Mouse (Mus musculus) frontal cortex, postnatal 36 days (tissue): ENCODE data around the gene Cd6.

ENCODE experiments used
- DNase-seq, 2 experiments: peaks; one replicate each; pipeline ENCODE4 v3.0.0; 2022; ENCODE audit warnings: low spot score in 2 of 2

Gene Cd6

DNA sequence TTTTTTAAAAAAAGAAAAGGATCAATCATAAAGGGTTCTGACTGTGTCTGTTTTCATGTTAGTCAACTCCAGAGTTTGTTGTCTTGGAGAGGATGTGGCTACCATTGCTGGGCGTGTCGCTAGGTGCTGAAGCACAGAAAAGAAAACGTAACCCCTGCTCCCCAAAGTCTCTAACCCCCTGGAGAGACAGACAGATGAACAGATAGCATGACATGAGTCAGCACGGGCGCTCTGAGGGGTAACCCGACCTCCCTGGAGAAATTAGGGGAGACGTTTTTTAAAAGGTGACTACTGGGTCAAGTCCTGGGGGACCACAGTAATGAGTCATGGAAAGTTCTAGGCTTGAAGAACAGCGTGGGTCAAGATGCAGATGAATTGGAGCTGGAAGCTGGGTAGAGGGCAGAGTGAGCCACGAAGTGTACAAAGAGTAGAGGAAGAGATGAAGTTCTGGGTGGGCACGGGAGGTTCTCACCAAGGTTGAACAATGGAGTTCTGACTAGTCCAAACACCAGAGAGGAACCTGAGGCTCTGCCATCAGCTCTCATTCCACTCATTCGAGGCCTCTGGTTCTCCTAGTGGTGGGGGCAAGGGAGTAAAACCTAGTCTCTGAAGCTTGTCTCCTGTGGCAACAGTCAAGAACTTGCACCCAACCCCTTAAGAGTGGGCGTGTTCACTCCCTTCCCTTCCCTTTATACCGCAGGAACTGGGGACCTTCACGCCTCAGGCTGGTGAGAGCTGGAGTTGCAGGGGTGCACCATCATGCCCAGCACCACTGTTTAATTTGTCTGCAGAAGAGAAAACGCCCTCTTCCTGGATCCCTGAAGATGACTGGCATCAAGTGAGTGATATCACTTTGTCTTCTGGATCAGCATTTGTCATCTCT is 9.4 kb upstream of the Cd6 start, which contains the start of gene Slc15a3:
TSS of gene Slc15a3 (plus strand) at position 718 of the 883 bp plus-strand sequence.
- no peak for DNase-seq

DNA sequence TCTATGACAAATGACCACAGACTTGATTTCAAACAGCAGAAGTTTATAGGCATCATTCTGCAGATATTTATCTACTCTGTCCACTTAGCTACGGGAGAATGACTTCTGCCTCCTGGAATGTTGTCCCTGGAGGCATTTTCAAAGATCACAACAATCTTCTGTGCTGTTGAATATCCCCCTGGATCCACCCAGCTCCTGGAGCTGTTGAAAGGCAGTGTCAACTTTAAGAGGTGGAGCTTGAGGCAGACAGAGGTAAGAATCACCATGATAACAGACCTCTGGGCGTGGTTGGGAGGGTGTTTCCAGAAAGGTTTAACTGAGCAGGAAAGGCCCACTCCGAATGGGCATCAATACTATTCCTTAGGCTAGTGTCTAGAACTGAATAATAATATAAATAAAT is 5.8 kb upstream of the Cd6 start:
- DNase-seq: no peak

DNA sequence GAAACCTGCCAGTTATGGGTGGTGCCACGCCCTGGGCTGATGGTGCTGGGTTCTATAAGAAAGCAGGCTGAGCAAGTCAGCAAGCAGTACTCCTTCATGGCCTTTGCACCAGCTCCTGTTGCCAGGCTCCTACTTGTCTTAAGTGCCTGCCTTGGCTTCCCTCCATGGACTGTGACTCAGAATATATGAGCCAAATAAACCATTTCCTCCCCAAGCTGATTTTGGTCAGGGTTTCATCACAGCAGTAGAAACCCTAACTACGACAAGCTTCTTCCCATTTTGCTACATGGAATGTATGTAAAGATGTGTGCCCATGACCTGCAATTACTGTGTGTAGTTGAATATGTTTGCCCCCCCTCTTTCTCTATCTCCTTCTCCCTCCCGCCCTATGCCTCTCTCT is 3.8 kb upstream of the Cd6 start:
- DNase-seq: no peak

DNA sequence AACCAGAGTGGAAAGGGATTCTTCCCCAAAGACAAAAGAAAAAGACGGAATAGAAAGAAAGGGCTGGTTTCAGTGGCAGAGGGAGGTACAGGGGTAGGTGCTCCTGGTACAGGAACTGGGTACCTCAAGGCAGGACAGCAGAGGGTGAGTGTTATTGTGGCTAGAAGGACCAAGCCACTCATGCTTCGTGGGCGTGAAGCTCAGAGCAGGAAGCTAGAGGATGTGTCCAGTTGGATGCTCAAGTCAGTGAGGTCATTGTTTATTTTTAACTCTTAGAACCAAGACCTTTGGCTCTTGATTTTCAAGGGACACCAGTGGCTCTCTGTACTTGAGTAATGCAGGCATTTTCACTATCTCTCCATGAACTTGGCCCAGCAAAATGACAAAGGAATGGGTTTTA is 2.2 kb upstream of the Cd6 start:
- DNase-seq: no peak

DNA sequence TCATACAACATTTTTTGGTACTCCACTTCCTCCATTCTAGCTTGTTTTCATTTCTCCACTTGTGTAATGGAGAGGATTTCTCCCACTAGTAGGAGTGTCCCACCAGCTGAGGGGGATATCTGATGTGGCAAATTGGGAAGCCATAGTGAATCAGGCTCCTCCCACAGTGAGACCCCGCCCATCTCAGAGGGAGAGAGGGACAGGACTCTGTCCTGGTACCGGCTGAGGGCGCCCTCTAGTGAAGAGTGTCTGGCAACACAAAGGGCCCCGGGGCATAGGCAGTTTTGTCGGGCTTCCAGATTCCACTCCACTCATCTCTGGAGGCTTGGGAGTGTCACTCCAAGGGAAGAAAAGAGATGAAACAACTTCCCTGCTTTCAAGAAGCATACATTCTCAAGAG is 1.6 kb upstream of the Cd6 start:
- peak in 1 of 2 experiments; percentile 24 for DNase-seq

DNA sequence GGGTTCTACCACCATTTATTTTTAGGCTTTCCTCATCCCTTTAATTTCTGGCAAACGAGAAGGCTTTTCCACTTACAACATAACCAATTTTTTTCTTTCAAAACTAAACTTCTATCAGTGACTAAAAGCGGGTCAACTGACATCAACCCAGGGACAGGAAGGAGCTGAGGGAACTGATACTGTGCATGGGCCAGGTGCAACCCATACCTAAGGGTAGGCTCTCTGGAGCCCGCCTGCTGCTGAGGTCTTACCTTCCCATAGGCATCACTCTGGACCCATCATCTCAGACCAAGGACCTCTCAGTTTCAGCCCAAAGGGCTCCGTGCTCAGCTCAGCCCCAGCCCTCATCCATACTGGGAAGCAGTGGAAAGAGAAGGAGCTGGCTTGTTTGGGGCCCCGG is 1.5 kb downstream of the Cd6 start:
- no peak for DNase-seq

DNA sequence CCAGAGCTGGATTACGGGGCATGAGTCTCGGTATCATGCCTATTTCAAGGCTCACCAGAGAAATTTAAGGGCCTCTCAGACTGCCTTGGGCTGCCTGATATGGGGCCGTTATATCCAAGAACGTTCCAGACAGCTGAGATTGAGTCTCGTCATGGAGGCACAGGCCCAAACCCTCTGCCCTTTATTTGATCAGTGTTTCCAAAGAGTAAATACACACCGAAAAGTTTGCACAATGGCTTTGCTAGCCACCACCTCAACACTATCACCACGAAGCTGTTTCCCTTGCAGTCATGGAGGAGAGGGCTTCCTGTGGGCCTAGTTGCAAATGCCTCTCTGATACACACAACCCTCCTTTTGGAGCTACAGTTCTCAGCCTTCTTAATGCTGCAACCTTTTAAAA is 5.8 kb downstream of the Cd6 start:
- no peak for DNase-seq

DNA sequence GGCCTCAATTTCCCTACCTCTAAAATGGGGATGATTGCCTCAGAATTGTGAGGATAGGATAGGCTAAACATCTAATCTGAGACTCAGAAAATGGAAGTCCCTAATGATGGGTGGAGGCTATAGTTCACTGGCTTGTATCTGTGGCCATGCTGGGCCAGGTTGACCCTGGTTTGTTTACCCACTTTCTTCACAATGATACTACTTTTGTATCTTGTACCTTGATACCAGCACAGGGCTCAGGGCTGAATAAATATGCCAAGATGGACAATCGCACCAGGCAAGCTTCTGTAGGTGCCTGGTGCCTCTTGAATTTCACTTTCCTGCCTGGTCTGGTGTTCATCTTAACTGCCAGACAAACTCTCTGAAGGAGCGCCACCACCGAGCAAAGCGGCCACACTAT is 7.3 kb downstream of the Cd6 start:
- no peak for DNase-seq

DNA sequence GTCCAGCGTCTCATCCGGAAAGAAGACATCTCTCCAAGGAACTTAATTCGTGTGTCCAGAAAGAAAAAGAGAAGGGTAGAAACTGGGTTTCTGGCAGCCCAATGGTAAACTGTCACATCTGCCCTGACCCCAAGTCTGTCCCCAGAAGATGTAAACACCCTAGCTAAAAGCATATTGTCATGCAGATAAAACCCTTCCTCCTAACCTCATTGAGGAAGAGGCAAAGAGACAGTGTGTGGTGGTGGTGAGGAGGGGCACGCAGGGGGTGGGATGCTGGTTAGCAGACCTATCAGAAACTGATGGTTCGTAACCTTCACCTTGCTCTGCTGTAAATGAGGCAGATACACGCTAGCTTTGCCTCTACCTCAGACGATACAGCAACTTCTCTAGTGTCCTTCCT is 8.5 kb downstream of the Cd6 start:
- DNase-seq: no peak

DNA sequence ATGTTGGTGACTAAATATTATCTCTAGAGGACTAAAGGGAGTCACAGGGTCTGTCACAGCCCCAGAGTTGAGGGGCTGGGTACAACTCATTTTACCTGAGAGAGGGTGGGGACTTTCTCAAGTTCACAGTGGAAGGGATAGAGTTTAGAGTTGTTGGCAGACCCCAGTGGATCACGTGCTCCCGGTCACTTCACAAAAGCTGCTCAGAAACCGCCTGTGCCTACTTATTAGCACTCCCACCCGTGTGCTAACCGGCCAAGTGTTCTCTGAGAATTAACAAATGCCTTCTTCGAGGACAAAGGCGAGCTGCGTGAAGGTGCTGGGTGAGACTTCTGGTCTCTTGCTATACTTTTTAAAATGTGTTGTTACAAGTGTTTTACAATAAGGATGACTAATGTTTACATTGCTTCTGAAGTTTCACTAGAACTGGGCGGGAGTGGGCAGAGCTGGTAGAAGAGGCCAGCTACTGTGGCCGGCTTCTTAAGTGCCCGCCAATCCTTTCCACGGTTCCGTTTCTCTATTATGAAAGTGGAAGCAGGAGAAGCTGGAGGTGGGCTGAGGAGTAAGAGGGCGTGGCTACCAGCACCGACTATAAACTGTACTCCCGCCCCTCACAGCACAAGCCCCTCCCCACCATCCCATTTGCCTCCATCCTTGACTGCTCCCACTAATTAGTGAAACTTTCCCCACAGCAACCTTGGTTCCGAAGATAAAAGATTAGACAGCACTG is 11.5 kb downstream of the Cd6 start:
- DNase-seq: no peak

DNA sequence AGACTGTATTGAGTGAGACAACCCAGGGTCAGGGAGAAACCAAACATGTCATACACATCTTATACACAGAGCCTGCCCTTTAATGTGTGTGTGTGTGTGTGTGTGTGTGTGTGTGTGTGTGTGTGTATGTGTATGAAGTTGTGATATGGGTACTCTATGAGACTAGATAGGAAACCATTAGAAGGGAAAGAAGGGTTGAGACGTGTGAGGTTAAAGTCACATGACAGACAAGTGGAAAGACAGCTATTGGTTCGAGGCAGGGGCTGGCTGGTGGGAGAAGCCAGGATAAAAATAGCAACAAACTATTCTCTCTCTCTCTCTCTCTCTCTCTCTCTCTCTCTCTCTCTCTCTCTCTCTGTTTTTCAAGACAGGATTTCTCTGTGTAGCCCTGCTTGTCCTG is 13.4 kb downstream of the Cd6 start:
- DNase-seq: no peak

DNA sequence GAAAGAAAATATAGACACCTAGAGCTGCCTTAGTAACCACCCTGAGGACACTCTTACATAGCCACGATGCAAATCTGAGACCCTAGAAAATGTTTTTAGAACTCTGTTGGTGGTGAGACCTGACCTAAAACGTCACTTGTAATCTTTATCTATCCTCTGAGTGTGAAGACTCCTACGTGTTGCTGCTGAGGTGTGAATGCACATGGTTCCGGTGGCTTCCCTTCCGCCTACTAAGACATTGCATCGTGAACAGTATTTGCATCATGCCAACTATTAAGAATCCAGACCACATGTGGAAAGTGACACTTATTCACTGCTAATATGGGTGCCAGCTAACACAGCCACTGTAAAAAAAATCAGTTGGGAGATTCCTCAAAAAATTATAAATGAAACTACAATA is 14.0 kb downstream of the Cd6 start:
- DNase-seq: no peak

DNA sequence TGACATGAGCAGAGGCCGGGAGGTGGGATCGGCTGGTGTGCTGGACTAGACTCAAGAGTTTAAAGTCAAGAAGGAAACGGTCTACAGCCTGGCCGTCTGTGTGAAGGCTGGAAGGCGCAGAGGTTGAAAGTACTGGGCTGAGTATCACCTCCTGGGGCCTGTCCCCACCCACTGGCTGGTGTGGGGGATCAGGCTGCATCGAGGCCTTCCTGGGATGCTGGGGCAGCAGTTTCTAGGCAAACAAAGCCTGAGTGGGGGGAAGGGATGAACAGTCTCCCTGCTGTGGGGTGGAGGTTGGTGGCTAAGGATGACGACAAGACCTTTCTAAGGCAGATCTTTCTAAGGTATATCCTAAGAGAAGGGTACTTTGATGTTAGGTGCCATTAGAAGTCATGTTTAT is 16.0 kb downstream of the Cd6 start:
- no peak for DNase-seq

DNA sequence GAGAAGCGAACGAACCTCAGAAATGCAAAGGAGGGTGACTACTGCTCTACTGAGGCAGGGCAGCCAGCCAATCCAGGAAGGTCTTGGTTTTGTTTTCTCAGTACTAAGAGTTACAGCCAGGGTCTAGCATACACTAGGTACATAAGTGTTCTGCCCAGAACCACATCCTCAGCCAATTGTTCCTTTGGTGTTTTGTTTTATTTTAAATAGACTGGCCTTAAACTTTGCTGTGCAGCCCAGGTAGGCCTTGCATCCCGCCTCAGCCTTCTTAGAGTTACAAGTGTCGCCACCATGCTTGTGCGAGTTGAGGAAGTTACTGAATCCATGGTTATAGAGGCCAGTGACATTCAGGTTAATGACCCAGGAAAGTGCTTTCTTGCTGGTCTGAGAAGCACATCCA is 16.8 kb downstream of the Cd6 start:
- DNase-seq: no peak

DNA sequence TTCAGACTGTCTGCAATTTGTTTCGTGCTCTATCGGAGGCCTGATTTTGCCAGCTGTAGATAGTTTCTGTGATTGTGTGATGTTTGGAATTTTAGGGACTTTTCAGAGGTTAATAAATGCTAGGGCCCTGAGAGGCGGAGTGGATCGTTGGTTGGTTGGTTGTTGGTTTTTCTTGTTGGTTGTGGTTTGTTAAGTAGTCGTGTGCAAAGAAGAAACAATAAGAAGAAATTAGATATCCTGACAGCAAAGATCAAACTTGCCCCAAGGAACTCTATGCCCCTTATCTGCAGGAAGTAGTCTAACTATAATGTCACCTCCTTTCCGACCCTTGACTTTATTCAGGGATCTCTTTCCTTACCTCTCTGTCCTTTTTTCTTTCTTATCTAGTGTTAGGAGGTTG is 18.4 kb downstream of the Cd6 start:
- DNase-seq: no peak

DNA sequence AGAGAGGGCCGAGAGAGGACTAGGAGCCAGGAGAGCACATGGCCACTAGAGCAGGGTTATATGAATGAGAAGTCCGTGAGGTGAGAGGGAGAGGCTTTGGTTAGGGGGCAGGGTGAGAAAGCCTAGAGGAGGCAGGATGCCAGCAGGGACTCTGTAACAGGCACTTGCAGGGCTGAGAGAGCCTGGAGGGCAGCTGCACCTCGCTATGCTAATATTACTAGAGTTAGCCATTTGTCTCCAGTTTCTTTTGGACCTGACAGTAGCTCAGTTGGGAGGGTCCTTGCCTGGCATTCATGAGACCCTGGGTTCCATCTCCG is 19.7 kb downstream of the Cd6 start:
- DNase-seq: no peak

DNA sequence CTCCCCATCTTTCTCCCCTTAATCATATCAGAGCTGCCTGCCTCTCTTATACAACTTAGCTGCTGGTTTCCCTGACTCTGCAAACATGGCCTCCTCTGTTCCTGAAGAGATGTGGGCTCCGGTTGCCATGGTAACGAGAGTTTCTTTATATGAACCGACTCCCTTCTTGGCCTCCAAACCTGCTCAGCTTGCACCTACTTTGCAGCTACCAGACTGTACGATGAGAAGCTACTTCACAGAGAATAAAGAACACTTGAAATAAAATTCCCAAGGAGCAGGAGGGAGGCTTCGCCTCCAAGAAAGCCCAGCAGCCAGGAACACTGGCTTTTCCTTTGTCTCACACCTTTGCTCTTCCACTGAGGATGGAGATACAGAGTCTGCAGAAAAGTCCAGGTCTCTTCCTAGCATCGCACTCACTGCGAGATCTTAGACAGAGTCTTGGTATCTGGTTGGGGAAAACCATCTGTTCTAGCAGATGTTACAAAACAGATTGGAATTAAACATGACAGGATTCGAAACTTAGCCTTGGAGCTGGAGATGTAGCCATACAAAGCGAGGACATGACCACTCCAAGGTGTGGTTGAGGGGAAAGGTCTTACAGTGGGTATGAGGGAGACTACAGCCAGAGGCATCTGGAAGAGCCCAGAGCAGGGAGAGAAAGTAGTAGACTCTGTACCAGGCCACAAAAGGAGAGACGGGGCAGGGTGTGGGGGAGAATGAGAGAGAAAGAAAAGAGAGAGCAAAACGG is 20.3 kb downstream of the Cd6 start:
- peak; percentile 67 to 87 for DNase-seq

DNA sequence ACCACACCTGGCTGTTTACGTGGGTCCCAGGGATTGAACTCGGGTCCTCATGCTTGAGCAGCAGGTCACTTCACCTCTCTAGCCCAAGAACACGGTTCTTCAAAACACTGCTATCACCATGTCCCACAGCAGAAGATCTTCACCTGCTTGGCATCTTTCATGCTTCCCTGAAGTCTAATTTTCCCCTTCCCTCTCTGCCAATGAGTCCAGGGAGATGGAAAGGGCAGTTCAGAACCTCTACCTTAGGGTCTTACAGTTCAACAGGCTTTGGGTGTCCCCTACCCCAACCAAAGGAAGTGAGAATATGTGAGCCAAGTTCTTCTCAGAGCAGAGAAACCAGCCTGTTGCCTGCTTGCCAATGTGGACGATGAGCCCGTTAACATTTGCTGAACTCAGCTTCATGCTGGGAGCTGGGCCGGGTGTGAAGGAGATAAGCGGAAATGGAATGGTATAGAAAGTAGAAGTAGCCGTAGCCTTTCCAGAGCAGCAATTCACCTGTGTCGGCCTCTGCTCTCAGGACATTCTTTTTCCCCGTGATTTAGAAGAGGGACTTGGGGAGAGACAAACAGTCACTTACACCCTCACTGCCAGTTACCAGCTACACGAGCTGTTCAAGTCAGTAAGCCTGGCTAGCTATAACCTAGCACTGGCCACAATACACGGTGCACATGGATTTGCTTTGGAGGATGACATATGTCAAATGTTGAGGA is 21.2 kb downstream of the Cd6 start:
- no peak for DNase-seq

DNA sequence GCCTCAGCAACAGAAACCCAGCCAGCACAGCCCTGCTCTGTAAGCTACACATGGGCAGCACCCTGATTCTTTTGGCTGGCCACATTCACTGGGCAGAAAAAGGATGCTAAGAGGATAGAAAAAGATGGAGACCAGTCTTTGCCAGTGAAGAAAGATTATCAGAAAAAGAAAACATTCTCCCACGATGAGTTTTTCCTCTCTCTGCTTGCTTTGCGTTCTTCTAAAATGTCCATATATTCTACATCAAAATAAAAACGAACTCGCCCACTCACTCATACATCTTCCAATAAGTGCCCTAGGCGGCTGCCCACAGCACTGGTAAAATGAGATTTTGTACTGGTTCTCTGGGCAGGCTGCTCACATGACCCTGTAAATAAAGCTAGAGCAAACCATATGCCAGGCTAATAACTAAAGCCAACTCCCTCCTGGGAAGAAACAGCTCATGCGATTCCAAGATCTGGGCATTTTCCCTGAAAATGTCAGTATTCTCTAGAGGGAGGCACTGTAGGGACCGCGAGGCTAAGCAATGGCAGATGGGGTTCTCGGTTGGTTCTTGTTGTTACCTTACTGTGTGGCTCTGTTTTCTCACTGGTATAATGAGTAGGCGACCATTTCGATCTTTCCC is 24.1 kb downstream of the Cd6 start:
- no peak for DNase-seq

DNA sequence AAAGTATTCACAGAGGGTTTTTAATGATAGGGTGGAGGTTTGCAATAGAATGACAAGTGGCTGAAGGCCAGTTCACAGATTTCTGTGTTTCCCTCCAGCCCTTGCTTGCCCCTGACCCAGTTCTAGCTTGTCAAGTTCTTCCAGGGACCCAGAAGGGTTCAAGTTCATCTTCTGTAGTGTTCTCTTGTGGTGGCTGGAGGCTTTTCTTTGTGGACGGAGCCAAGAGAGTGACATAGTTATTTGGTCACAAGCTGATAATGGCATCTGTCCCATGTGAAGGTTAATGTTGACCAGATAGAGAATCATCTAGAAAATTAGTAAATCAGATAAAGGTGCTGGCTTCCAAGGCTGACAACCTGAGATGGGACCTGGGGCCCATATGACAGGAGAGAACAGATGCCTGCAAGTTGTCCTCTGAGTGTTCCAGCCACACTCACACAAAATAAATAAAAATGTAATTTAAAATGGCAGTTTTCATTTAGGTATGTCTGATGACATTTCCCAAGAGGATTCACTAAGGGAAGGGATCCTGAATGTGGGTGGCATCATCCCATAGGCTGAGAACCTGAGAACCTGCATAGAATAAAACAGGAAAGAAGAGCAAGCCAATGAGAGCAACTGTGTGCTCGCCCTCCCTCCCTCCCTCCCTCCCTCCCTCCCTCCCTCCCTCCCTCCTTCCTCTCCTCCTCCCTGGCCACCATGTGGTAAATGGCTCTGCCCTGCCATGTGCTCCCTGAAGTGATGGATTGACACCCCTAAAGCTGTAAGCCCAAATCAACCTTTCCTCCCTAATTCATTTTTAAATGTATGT is 24.8 kb downstream of the Cd6 start:
- no peak for DNase-seq

DNA sequence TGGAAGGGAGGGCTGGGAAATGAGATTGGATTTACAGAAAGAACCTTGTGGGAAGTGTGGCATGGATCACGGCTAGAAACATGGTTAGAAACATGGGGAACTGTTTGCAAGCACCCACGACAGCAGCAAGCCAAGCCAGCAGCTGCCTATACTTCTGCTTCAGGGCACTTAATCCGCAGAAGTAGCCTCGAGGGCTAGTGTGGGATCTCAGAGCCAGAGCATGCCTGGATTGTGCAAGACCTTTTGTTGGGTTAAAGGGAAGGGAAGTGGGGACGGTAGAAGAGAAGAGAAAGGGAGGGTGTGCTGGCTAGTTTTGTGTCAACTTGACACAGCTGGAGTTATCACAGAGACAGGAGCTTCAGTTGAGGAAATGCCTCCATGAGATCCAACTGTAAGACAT is 26.1 kb downstream of the Cd6 start:
- DNase-seq: no peak
